Mouse (Mus musculus) spleen, adult 2 months (tissue): ENCODE data around the gene Gm20075. TPM values are rescaled to one million over a fixed set of nuclear protein-coding genes. Genes with fewer than 3 reads are reported as not detected.

ENCODE experiments used
- DNase-seq, 2 experiments: peaks; one replicate each; pipeline versions ENCODE4 v3.0.0 to v3.0.0-alpha.2; 2012 to 2021; ENCODE audit warnings: low spot score in 2 of 2, low read depth in 1 of 2
- H3K27ac ChIP-seq: fragments of 200-500 bp; 2 replicates; pipeline ENCODE4 v1.5.1; 2012; ENCODE audit warnings: low read length, inconsistent platforms; ENCODE audit not compliant: insufficient read depth
- H3K27me3 ChIP-seq: fragments of 200-500 bp; 2 replicates; pipeline ENCODE4 v1.6.1; 2012; ENCODE audit warnings: mild to moderate bottlenecking, moderate library complexity, low read length, inconsistent platforms; ENCODE audit not compliant: control insufficient read depth, insufficient read depth
- H3K36me3 ChIP-seq: fragments of 200-500 bp; 2 replicates; pipeline ENCODE4 v1.6.1; 2012; ENCODE audit warnings: mild to moderate bottlenecking, low read length, inconsistent platforms; ENCODE audit not compliant: control insufficient read depth, insufficient read depth
- H3K4me1 ChIP-seq: fragments of 200-500 bp; 2 replicates; pipeline ENCODE4 v1.6.1; 2011; ENCODE audit warnings: inconsistent platforms; ENCODE audit not compliant: control insufficient read depth, insufficient read depth, insufficient read length
- H3K4me3 ChIP-seq: fragments of 200-500 bp; 2 replicates; pipeline ENCODE4 v1.5.1; 2011; ENCODE audit warnings: mild to moderate bottlenecking, inconsistent platforms; ENCODE audit not compliant: insufficient read depth, insufficient read length; ENCODE audit errors: extremely low read depth
- CTCF ChIP-seq: fragments of 200-500 bp; IDR thresholded peaks from 2 replicates; pipeline ENCODE4 v1.5.1; 2011; ENCODE audit warnings: mild to moderate bottlenecking, inconsistent platforms; ENCODE audit not compliant: insufficient read depth, insufficient read length, insufficient replicate concordance; ENCODE audit errors: extremely low read depth
- POLR2A ChIP-seq: fragments of 200-500 bp; IDR thresholded peaks from 2 replicates; pipeline ENCODE4 v1.6.1; 2011; ENCODE audit warnings: low read depth, low read length, inconsistent platforms
- WGBS: fragments of 180-500 bp; shearing (Covaris S2); methylation state at CpG from one replicate; pipeline ENCODE4 v1.1.7; 2018; 5-methylcytosine and 5-hydroxymethylcytosine counted together
- polyA plus RNA-seq: library from polyadenylated mRNA; depleted of rRNA; stranded (reverse); fragments of >200 nt; gene quantifications from 2 replicates; pipeline ENCODE4 v1.2.3, GENCODE M21; 2012; rRNA removed

Gm20075 gene
- polyA plus RNA-seq, 1 experiment, result 0.18 TPM

DNA sequence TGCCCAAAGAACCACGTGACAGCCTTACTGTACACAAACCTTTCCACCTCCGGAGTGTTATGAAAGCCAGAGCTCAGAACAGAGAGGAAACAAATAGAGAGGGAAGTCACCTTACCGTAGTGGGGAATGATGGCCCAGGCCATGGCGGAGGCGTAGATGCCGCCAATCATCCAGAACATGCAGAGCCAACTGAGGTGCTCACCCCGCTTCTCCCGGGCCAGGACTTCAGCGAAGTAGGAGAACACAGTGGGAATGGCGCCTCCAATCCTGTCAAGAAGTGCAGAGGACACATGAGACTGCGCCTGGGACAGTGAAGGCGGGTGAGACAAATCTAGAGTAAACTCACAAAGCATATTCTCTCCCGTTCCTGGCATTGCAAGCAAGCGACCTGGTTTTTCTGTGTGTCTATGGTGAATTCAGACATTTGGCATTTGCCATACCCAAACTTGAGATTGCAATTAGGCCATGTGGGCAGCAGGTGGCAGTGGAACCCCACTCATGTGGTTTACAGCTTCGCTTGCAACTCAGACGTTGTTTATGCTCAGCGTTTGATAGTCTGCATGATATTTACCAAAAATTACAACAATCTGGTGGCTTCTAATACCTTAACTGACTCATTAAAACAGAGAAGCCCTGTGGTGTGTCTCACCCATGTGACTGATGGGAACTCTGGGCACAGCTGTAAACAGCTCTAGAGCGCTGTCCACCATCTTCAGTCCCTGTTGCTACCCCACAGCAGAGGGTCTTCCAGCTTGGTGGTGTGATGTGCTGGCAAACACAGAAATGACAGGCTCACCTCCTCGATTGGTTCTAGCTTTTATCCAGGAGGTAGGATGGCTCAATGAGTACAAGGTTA lies 50.6 kb downstream of the Gm20075 start:
- WGBS, result 66% methylated on average over 19 of the region's 19 CpGs
- no peaks in the 10 kb centered on the region for H3K4me1 ChIP-seq
- no peak overlapping the region for H3K27ac ChIP-seq
- H3K4me3 ChIP-seq, result no peak overlapping the region
- peak in 1 of 2 experiments; percentile 6 for DNase-seq
- no peaks in the 10 kb centered on the region for H3K36me3 ChIP-seq
- TF ChIP-seq POLR2A, result no peak
- peak; percentile 31; the same call in 1 of the 2 replicates for TF ChIP-seq CTCF
- no peaks in the 10 kb centered on the region for H3K27me3 ChIP-seq

Other genes starting within 250 kb of the Gm20075 start
- gene Iqgap2, start 189.5 kb downstream of the Gm20075 start, polyA plus RNA-seq, result 2.1 and 2.3 TPM in 2 replicates
- gene Gm17190, start 678 bp upstream of the Gm20075 start, polyA plus RNA-seq, result not detected in 2 replicates
- gene Sv2c, start 51.2 kb upstream of the Gm20075 start, polyA plus RNA-seq, result 0.07 and 0.18 TPM in 2 replicates